Mouse (Mus musculus): ENCODE results near the gene Spin1. TPM values are rescaled to one million over a fixed set of nuclear protein-coding genes. Genes with fewer than 3 reads are reported as not detected.

The Spin1 gene
- polyA plus RNA-seq (2012; rRNA removed; ENCODE audit: low replicate concordance) = 4.1 and 5.8 TPM in 2 replicates

GRCm38 (mm10) chr13:51100233-51101015 is at the start of gene Spin1:
Spin1 (plus strand) TSS chr13:51100880.

GRCm38 (mm10) chr13:51170691-51171680 is 70.3 kb downstream of the Spin1 start, which contains the start of gene Nxnl2:
Nxnl2 (plus strand) TSS chr13:51171022.

Other genes starting within 250 kb of the Spin1 start
- 0.82 and 3.9 TPM in 2 replicates for gene Nxnl2, start 70.1 kb downstream of the Spin1 start, polyA plus RNA-seq (2012; rRNA removed; ENCODE audit: low replicate concordance)

Measured in duodenum, adult 2 months (tissue).